Mouse (Mus musculus): ENCODE data around the gene Ces1a. TPM values are rescaled to one million over a fixed set of nuclear protein-coding genes. Genes with fewer than 3 reads are reported as not detected.

Gene Ces1a
- polyA plus RNA-seq, 1 experiment from 2014 or later: not detected

DNA sequence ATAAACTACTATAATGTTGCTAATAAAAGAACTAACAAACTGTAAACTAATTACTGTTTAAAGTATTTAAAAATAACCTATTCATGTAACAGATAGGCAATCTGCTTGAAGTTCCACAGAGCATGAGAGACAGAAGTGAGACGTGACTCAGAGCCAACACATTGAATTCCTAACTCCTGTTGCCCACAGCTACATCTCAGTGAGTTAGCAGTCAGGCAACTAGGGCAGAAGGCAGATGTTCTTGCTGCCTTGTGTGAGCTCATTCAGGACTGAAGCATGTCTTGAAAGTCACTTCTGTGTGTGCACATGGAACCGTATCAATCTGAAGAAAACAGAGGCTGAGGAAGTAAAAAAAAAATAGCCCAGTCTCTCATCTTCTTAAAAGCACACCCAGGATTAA is 7.7 kb downstream of the Ces1a start:
- Histone ChIP-seq H3K9me3 (ENCODE audit: low read length) (no peaks in the 10 kb centered on the region), H3K27me3 (ENCODE audit: insufficient read depth, low read length) (no peaks in the 10 kb centered on the region), H3K27ac (ENCODE audit: low read depth) (no peak overlapping the region), H3K36me3 (replicated peaks; ENCODE audit: insufficient read depth, low read length) (no peaks in the 10 kb centered on the region), H3K9ac (replicated peaks) (no peak overlapping the region), H3K4me2 (ENCODE audit: low read depth, low read length) (no peak overlapping the region), H3K4me3 (ENCODE audit: low read depth, low read length) (no peak overlapping the region), H3K4me1 (ENCODE audit: insufficient read depth) (no peaks in the 10 kb centered on the region)
- no peak for DNase-seq
- no peak for TF ChIP-seq EP300 (IDR thresholded peaks at IDR 0.05; ENCODE audit: low read depth)
- TF ChIP-seq CTCF (IDR thresholded peaks at IDR 0.05; ENCODE audit: low read depth): no peak
- no peak for ATAC-seq
- WGBS (ENCODE audit: insufficient replicate concordance): 75% methylated on average over 2 of the region's 2 CpGs

GRCm38 (mm10) chr8:93038831-93039230 is 9.2 kb downstream of the Ces1a start:
- TF ChIP-seq CTCF (IDR thresholded peaks at IDR 0.05; ENCODE audit: low read depth) (no peak), EP300 (IDR thresholded peaks at IDR 0.05; ENCODE audit: low read depth) (no peak)
- DNase-seq: no peak
- H3K4me1 ChIP-seq (ENCODE audit: insufficient read depth): no peaks in the 10 kb centered on the region
- 14% methylated on average over 2 of the region's 2 CpGs for WGBS (ENCODE audit: insufficient replicate concordance)
- ATAC-seq: no peak
- no peak overlapping the region for H3K4me3 ChIP-seq (ENCODE audit: low read depth, low read length)
- H3K9ac ChIP-seq (replicated peaks): no peak overlapping the region
- no peaks in the 10 kb centered on the region for H3K27me3 ChIP-seq (ENCODE audit: insufficient read depth, low read length)
- H3K4me2 ChIP-seq (ENCODE audit: low read depth, low read length): no peak overlapping the region
- no peak overlapping the region for H3K27ac ChIP-seq (ENCODE audit: low read depth)
- H3K36me3 ChIP-seq (replicated peaks; ENCODE audit: insufficient read depth, low read length): no peaks in the 10 kb centered on the region
- H3K9me3 ChIP-seq (ENCODE audit: low read length): no peaks in the 10 kb centered on the region

DNA sequence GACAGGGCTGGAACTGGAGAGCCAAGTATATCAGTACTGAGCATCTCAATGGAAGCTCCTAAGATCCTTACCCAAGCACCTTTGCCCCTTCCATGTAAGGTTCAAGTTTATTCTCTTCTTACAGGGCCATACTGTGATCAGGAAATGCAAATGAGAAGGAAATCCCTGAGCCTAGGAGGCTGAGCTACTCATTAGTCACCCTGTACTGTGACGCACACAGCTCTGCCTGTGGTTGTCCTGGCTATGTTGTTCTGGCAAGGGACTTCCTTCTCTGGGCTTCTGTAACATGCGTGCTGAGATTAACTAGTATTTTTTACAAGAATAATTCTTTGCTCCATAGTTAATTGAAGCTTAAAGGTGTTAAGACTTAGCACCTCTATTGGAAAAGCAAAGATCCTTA is 17.3 kb downstream of the Ces1a start:
- no peak overlapping the region for H3K4me3 ChIP-seq (ENCODE audit: low read depth, low read length)
- TF ChIP-seq EP300 (IDR thresholded peaks at IDR 0.05; ENCODE audit: low read depth) (no peak), CTCF (IDR thresholded peaks at IDR 0.05; ENCODE audit: low read depth) (no peak)
- no peaks in the 10 kb centered on the region for H3K4me1 ChIP-seq (ENCODE audit: insufficient read depth)
- no peaks in the 10 kb centered on the region for H3K9me3 ChIP-seq (ENCODE audit: low read length)
- no peak overlapping the region for H3K4me2 ChIP-seq (ENCODE audit: low read depth, low read length)
- no peak overlapping the region for H3K9ac ChIP-seq (replicated peaks)
- no peak for ATAC-seq
- H3K36me3 ChIP-seq (replicated peaks; ENCODE audit: insufficient read depth, low read length): no peaks in the 10 kb centered on the region
- H3K27me3 ChIP-seq (ENCODE audit: insufficient read depth, low read length): no peaks in the 10 kb centered on the region
- no peak overlapping the region for H3K27ac ChIP-seq (ENCODE audit: low read depth)
- WGBS (ENCODE audit: insufficient replicate concordance): 31% methylated on average over 2 of the region's 2 CpGs
- DNase-seq: no peak

- DNase-seq (no peak), ATAC-seq (no peak)
- WGBS (ENCODE audit: insufficient replicate concordance): 57% methylated on average over 5 of the region's 5 CpGs
- no peak overlapping the region for H3K9ac ChIP-seq (replicated peaks)
- no peaks in the 10 kb centered on the region for H3K36me3 ChIP-seq (replicated peaks; ENCODE audit: insufficient read depth, low read length)
- H3K27ac ChIP-seq (ENCODE audit: low read depth): no peak overlapping the region
- no peak overlapping the region for H3K4me2 ChIP-seq (ENCODE audit: low read depth, low read length)
- TF ChIP-seq CTCF (IDR thresholded peaks at IDR 0.05; ENCODE audit: low read depth): no peak
- TF ChIP-seq EP300 (IDR thresholded peaks at IDR 0.05; ENCODE audit: low read depth): no peak
- H3K4me3 ChIP-seq (ENCODE audit: low read depth, low read length): no peak overlapping the region
- H3K9me3 ChIP-seq (ENCODE audit: low read length): no peaks in the 10 kb centered on the region
- H3K27me3 ChIP-seq (ENCODE audit: insufficient read depth, low read length): no peaks in the 10 kb centered on the region
- no peaks in the 10 kb centered on the region for H3K4me1 ChIP-seq (ENCODE audit: insufficient read depth)
Observed at GRCm38 (mm10) chr8:93021738-93022137, 26.3 kb downstream of the Ces1a start.

DNA sequence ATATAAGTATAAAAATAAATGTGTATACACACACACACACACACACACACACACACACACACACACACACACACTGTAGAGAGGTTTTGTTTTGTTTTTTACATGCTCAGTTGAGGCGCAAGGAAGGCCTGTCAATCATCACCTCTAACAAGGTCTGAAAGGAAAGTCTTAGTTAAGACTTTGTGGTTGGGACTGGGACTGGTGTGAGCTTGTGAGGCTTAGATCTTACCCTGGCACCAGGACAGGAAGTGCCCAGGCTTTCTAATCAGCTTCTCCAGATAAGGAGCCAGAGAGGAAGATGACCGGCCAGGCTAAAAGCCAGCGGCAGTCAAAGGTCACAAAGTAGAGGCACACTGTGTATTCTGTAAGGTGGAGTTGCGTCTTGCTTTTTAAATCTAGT is 33.7 kb downstream of the Ces1a start:
- 24% methylated on average over 4 of the region's 4 CpGs for WGBS (ENCODE audit: insufficient replicate concordance)
- no peak for DNase-seq

DNA sequence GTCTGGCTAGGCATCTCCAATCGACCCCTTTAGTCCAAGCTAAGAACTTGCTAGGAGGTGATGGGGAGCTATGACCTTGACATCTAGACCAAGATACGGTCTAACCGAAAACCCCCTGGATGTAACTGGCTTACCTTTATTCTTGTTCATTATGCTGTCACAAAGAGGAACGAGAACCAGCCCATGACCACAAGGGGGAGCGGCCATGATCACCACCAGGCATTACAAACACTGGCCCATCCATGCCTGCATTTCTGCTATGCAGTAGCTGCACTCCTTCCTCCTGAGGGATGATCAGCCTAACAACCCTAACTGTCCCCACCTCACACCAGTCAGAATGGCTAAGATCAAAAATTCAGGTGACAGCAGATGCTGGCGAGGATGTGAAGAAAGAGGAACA is 35.8 kb downstream of the Ces1a start:
- H3K27ac ChIP-seq (ENCODE audit: low read depth): no peak overlapping the region
- no peak for DNase-seq
- no peak; the same call in 1 of the 2 replicates for TF ChIP-seq CTCF (IDR thresholded peaks at IDR 0.05; ENCODE audit: low read depth)
- TF ChIP-seq EP300 (IDR thresholded peaks at IDR 0.05; ENCODE audit: low read depth): no peak
- H3K4me2 ChIP-seq (ENCODE audit: low read depth, low read length): no peak overlapping the region
- H3K9ac ChIP-seq (replicated peaks): no peak overlapping the region
- H3K4me3 ChIP-seq (ENCODE audit: low read depth, low read length): no peak overlapping the region
- H3K27me3 ChIP-seq (ENCODE audit: insufficient read depth, low read length): no peaks in the 10 kb centered on the region
- ATAC-seq: no peak
- no peaks in the 10 kb centered on the region for H3K4me1 ChIP-seq (ENCODE audit: insufficient read depth)
- H3K36me3 ChIP-seq (replicated peaks; ENCODE audit: insufficient read depth, low read length): no peaks in the 10 kb centered on the region
- no peaks in the 10 kb centered on the region for H3K9me3 ChIP-seq (ENCODE audit: low read length)
- whole genome bisulfite sequencing (ENCODE audit: insufficient replicate concordance): 65% methylated on average over 6 of the region's 6 CpGs

More for the DNA sequence above, 33.7 kb downstream of the Ces1a start:
- no peak overlapping the region for H3K4me3 ChIP-seq (ENCODE audit: low read depth, low read length)
- TF ChIP-seq EP300 (IDR thresholded peaks at IDR 0.05; ENCODE audit: low read depth): no peak
- TF ChIP-seq CTCF (IDR thresholded peaks at IDR 0.05; ENCODE audit: low read depth): no peak
- no peaks in the 10 kb centered on the region for H3K36me3 ChIP-seq (replicated peaks; ENCODE audit: insufficient read depth, low read length)
- no peak overlapping the region for H3K27ac ChIP-seq (ENCODE audit: low read depth)
- H3K4me1 ChIP-seq (ENCODE audit: insufficient read depth): no peaks in the 10 kb centered on the region
- no peaks in the 10 kb centered on the region for H3K27me3 ChIP-seq (ENCODE audit: insufficient read depth, low read length)
- no peak for ATAC-seq
- no peak overlapping the region for H3K4me2 ChIP-seq (ENCODE audit: low read depth, low read length)
- no peaks in the 10 kb centered on the region for H3K9me3 ChIP-seq (ENCODE audit: low read length)
- no peak overlapping the region for H3K9ac ChIP-seq (replicated peaks)

GRCm38 (mm10) chr8:93011439-93011838 is 36.6 kb downstream of the Ces1a start:
- DNase-seq: peak; percentile 84
- Histone ChIP-seq H3K27ac (ENCODE audit: low read depth) (no peak overlapping the region), H3K4me2 (ENCODE audit: low read depth, low read length) (no peak overlapping the region), H3K9me3 (ENCODE audit: low read length) (no peaks in the 10 kb centered on the region), H3K4me1 (ENCODE audit: insufficient read depth) (no peaks in the 10 kb centered on the region), H3K27me3 (ENCODE audit: insufficient read depth, low read length) (no peaks in the 10 kb centered on the region), H3K9ac (replicated peaks) (no peak overlapping the region), H3K36me3 (replicated peaks; ENCODE audit: insufficient read depth, low read length) (no peaks in the 10 kb centered on the region), H3K4me3 (ENCODE audit: low read depth, low read length) (no peak overlapping the region)
- no peak for ATAC-seq
- TF ChIP-seq CTCF (IDR thresholded peaks at IDR 0.05; ENCODE audit: low read depth) (peak; percentile 95), EP300 (IDR thresholded peaks at IDR 0.05; ENCODE audit: low read depth) (no peak)
- 8% methylated on average over 9 of the region's 9 CpGs for WGBS (ENCODE audit: insufficient replicate concordance)

Measured in liver, postnatal 0 days (tissue).